Mouse (Mus musculus) forebrain, embryonic 15.5 days (tissue): ENCODE results near the gene Sgta. TPM values are rescaled to one million over a fixed set of nuclear protein-coding genes. Genes with fewer than 3 reads are reported as not detected.
"Not testable (repeated sequence)": the region's sequence is repeated elsewhere in the genome, so short reads cannot be mapped to it uniquely, and the experiment has no call there.

Source experiments
- ATAC-seq: fragments of 200-750 bp; cut with Nextera tagmentation; replicated peaks from 2 replicates; pipeline ENCODE4 v1.8.0; 2017; ENCODE audit warnings: mild to moderate bottlenecking, moderate TSS enrichment, moderate library complexity
- H3K27ac ChIP-seq: fragments of 300-500 bp; sonication (generic); replicated peaks from 2 replicates; pipeline ENCODE4 v1.5.1; 2015; ENCODE audit warnings: mild to moderate bottlenecking, inconsistent platforms
- H3K27me3 ChIP-seq: fragments of 300-500 bp; sonication (generic); 2 replicates; pipeline ENCODE4 v1.6.1; 2015; ENCODE audit warnings: inconsistent platforms
- H3K36me3 ChIP-seq: fragments of 300-500 bp; sonication (generic); 2 replicates; pipeline ENCODE4 v1.6.1; 2015; ENCODE audit warnings: mild to moderate bottlenecking, inconsistent platforms
- H3K4me1 ChIP-seq: fragments of 300-500 bp; sonication (generic); 2 replicates; pipeline ENCODE4 v1.6.1; 2015; ENCODE audit warnings: inconsistent platforms
- H3K4me2 ChIP-seq: fragments of 300-500 bp; sonication (generic); replicated peaks from 2 replicates; pipeline ENCODE4 v1.6.1; 2015; ENCODE audit warnings: mild to moderate bottlenecking, inconsistent platforms
- H3K4me3 ChIP-seq: fragments of 300-500 bp; sonication (generic); 2 replicates; pipeline ENCODE4 v1.5.1; 2015; ENCODE audit warnings: mild to moderate bottlenecking, inconsistent platforms
- H3K9ac ChIP-seq: fragments of 300-500 bp; sonication (generic); replicated peaks from 2 replicates; pipeline ENCODE4 v1.6.1; 2015; ENCODE audit warnings: mild to moderate bottlenecking, inconsistent platforms
- H3K9me3 ChIP-seq: fragments of 300-500 bp; sonication (generic); 2 replicates; pipeline ENCODE4 v1.6.1; 2016; ENCODE audit warnings: inconsistent platforms
- WGBS: fragments of 180-500 bp; shearing (Covaris S2); methylation state at CpG from one replicate; pipeline ENCODE4 v1.1.7; 2015; ENCODE audit warnings: mixed read lengths; 5-methylcytosine and 5-hydroxymethylcytosine counted together
- polyA plus RNA-seq: library from polyadenylated mRNA; unstranded; fragments of >200 nt; fragmentation: Nextera tagmentation; extraction: Ambion mirVana; gene quantifications from 2 replicates; pipeline ENCODE4 v1.2.1, GENCODE M21; 2015

Sgta gene
- polyA plus RNA-seq, 1 experiment from 2014 or later: 316 TPM

DNA sequence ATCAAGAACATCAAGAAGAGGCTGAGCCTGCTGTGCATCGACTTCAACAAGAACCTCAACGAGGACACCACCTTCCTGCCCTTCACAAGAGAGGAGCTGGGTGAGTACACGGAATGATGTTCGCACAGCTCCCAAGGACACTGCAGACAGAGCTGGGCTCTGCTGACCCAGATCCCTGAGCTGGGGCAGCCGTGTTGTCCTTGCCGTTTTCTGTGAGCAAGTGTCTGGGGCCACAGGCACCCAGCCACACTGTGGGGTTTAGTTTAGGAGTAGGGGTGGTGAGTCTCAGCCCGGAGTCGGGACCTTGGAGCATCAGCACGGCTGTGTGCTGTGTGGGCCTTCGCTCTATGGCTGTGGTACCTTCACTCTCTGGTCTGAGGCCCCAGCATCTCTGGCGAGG, 17.9 kb upstream of the Sgta start:
- ATAC-seq: no peak
- H3K4me1 ChIP-seq: no peaks in the 10 kb centered on the region
- H3K4me2 ChIP-seq: no peak overlapping the region
- no peak overlapping the region for H3K9ac ChIP-seq
- no peak overlapping the region for H3K27ac ChIP-seq
- peaks cover 82% of the 10 kb centered on the region for H3K36me3 ChIP-seq
- H3K27me3 ChIP-seq: no peaks in the 10 kb centered on the region
- no peaks in the 10 kb centered on the region for H3K9me3 ChIP-seq
- 90% methylated on average over 11 of the region's 11 CpGs for WGBS
- no peak overlapping the region for H3K4me3 ChIP-seq

DNA sequence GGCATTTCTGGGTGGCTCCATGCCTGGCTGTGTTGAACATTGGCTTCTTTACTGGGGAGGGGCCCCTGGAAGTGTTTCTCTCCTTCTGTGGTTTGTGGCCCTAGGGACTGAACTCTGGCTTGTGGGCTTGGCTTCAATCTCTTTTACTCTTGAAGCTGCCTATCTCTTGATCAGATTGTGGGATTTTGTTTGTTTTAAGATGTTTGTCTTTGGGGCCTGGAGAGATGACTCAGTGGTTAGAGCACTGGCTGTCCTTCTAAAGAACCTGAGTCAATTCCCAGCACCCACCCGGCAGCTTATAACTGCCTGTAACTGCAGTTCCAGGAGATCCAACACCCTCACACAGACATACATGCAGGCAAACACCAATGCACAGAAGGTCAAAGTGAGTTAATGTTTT, 16.4 kb upstream of the Sgta start:
- no peak overlapping the region for H3K27ac ChIP-seq
- H3K36me3 ChIP-seq: peaks cover 75% of the 10 kb centered on the region
- no peak overlapping the region for H3K4me2 ChIP-seq
- H3K4me3 ChIP-seq: no peak overlapping the region
- no peak for ATAC-seq
- no peak overlapping the region for H3K9ac ChIP-seq
- no peaks in the 10 kb centered on the region for H3K27me3 ChIP-seq
- no peaks in the 10 kb centered on the region for H3K9me3 ChIP-seq
- 96% methylated on average over 1 of the region's 1 CpGs for WGBS
- peaks cover 6% of the 10 kb centered on the region for H3K4me1 ChIP-seq

DNA sequence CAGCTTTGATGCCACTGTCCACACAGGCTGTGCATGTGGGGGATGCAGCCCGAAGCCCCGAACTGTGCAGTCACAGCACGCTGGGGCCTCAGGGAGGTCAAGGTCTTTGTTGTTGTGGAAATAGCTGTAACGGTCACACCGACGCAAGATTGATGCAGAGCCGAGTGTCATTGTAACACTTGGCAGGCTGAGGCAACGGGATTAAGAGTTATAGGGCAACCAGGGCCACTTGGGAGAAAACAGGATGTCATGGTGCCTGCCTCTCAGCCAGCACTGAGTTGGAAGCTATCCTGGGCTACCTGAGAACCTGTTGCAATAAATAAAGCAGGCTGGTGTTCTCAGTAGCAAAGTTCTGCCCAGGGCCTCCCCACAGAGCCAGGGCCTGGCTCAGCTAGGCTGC, 15.8 kb upstream of the Sgta start:
- no peak for ATAC-seq
- Histone ChIP-seq H3K27me3 (no peaks in the 10 kb centered on the region), H3K4me1 (peaks cover 12% of the 10 kb centered on the region), H3K36me3 (peaks cover 69% of the 10 kb centered on the region), H3K9me3 (no peaks in the 10 kb centered on the region), H3K9ac (no peak overlapping the region), H3K4me3 (no peak overlapping the region), H3K4me2 (no peak overlapping the region), H3K27ac (no peak overlapping the region)
- 77% methylated on average over 8 of the region's 8 CpGs for WGBS

DNA sequence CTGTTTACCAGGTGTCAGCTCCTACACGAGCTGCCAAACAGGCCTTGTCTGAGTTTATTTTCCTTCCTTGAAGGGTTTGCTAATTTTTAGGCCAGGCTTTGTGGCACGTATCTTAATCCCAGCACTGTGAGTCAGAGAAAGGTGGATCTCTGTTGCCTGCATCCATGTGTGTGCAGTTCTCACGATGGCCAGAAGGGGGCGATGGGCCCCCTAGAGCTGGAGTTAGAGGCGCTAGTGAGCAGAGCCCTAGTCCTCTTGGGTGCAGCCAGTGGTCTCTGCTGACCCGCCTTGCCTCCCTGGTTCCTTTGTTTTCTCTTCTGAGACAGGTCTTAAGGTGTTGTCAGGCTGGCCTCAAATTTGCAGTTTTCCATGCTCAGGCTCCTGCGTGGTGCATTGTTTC, 13.5 kb upstream of the Sgta start:
- Histone ChIP-seq H3K27me3 (no peaks in the 10 kb centered on the region), H3K9me3 (no peaks in the 10 kb centered on the region), H3K27ac (no peak overlapping the region), H3K4me3 (no peak overlapping the region), H3K4me2 (no peak overlapping the region), H3K9ac (no peak overlapping the region), H3K4me1 (peaks cover 26% of the 10 kb centered on the region), H3K36me3 (peaks cover 49% of the 10 kb centered on the region)
- ATAC-seq: no peak
- 71% methylated on average over 7 of the region's 7 CpGs for WGBS

DNA sequence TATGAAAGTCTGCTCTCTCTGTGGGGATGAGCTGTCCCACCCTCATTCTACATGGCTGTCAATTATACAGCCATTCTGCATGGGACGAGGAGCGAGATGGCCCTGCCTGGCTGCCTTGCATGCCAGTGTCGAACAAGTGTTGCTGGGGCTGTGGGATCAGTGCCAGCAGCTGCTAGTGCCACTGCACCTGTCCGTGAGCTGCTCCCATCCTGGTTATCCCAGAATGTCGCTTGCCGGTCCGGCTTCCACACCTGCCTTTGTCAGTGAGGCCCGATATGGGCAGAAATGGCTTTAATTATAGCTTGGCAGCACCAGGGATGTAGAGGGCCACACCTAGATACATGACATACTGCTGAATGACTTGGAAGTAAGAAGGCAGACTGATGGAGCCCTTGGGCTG, 12.3 kb upstream of the Sgta start:
- Histone ChIP-seq H3K27ac (no peak overlapping the region), H3K9ac (no peak overlapping the region), H3K36me3 (peaks cover 37% of the 10 kb centered on the region), H3K4me2 (no peak overlapping the region), H3K4me1 (peaks cover 26% of the 10 kb centered on the region), H3K27me3 (no peaks in the 10 kb centered on the region), H3K9me3 (no peaks in the 10 kb centered on the region), H3K4me3 (no peak overlapping the region)
- 91% methylated on average over 8 of the region's 8 CpGs for WGBS
- ATAC-seq: no peak

DNA sequence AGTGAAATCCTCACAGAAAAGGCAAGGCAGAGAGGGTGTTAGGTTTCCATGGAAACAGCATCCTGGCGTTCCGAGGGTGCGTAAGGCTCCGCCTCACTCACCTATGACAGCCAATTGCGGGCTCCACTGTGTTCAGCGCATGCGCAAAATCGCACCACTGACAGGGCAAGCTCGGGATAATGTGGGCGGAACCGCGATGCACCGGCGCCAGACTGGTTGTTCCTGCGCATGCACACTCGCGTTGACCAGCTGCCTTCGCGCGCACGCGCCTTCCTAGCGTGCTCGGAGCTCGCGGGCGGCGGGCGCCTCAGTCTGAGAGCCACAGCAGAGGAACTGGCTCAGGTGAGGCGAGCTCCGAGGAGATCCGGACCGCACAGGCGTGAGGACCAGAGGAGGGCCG, 9.9 kb upstream of the Sgta start, which contains the start of gene Thop1:
TSS of gene Thop1 (plus strand) at position 200 of the 400 bp plus-strand sequence.
- H3K27ac ChIP-seq: peak within 1 kb of the TSS; percentile 76
- H3K4me2 ChIP-seq: peak within 1 kb of the TSS; percentile 59
- H3K9ac ChIP-seq: peak within 1 kb of the TSS; percentile 78
- H3K4me3 ChIP-seq: peak within 1 kb of the TSS; percentile 71
- H3K36me3 ChIP-seq: peaks cover 20% of the 10 kb centered on the region
- peak; percentile 97 for ATAC-seq
- H3K9me3 ChIP-seq: no peaks in the 10 kb centered on the region
- peaks cover 26% of the 10 kb centered on the region for H3K4me1 ChIP-seq
- H3K27me3 ChIP-seq: no peaks in the 10 kb centered on the region
- WGBS: under 1% methylated on average over 35 of the region's 35 CpGs

DNA sequence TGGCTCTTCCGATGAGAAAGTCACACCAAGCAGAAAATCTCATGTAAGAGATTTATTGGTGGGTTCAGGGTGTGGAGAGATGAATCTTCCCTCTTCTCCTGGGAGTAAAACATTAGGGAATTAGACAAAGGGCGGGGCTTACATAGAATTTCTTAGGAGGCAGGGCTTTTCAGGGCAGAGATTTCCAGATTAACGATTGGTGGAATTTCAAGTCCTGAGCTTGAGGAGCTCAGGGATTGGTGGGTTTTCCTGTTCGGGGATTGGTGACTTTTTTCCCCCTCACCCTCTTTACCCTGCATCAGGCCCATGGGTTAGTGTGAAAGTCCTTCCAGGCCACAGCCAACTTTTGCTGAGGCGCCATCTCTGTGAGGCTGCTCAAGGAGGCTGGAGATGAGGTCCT, 8.7 kb upstream of the Sgta start:
- Histone ChIP-seq H3K27ac (no peak overlapping the region), H3K9ac (no peak overlapping the region; the same call in 1 of the 2 replicates), H3K4me2 (no peak overlapping the region)

DNA sequence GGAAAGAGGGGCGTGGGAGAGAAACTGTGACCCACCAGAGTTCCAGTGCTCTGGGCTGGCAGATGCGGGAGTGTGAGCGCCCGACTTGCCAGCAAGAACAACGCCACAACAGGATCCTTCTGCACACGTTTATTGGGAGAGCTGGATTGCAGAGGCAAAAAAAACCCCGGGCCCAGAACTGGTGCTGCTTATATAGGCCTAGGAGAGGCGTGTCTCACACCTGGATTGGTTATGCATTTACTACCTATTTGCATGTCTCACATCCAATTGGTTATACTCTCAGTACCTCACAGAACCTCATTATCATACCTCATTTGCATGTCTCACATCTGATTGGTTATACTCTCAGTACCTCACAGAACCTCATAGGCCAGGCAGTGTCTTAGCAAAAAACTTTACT, 4.5 kb upstream of the Sgta start:
- H3K36me3 ChIP-seq, H3K27me3 ChIP-seq, ATAC-seq, H3K9ac ChIP-seq, H3K4me3 ChIP-seq, H3K4me2 ChIP-seq, H3K9me3 ChIP-seq, H3K27ac ChIP-seq: not testable (repeated sequence)
- peaks cover 13% of the 10 kb centered on the region for H3K4me1 ChIP-seq
- WGBS: 90% methylated on average over 8 of the region's 8 CpGs

More for the DNA sequence above, 8.7 kb upstream of the Sgta start:
- no peak for ATAC-seq
- H3K36me3 ChIP-seq: peaks cover 9% of the 10 kb centered on the region
- no peaks in the 10 kb centered on the region for H3K9me3 ChIP-seq
- H3K4me3 ChIP-seq: no peak overlapping the region
- H3K4me1 ChIP-seq: peaks cover 26% of the 10 kb centered on the region
- H3K27me3 ChIP-seq: no peaks in the 10 kb centered on the region
- WGBS: 73% methylated on average over 5 of the region's 5 CpGs

DNA sequence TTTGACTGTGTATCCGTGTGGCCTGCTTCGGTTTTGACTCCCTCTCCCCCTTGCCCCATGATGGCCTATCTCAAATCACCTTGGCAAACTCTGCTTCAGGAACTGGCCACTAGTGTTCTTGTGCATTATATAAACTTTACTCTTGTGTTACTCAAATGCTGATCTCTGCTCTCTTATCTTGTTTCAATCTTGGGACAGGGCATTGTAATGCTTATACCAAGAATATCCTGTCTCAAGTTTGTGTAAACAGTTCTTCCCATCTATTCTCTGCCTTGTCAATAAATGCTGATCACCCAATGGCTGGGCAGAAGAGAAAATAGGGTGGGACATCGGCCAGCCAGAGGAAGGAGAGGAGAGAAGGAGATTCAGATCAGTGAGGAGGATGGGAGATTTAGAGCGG, 2.7 kb upstream of the Sgta start:
- H3K9me3 ChIP-seq: no peaks in the 10 kb centered on the region
- WGBS: 56% methylated on average over 4 of the region's 4 CpGs
- H3K4me3 ChIP-seq: no peak overlapping the region
- H3K4me1 ChIP-seq: peaks cover 22% of the 10 kb centered on the region
- no peak overlapping the region for H3K4me2 ChIP-seq
- no peak for ATAC-seq
- no peak overlapping the region for H3K9ac ChIP-seq
- no peak overlapping the region for H3K27ac ChIP-seq
- no peaks in the 10 kb centered on the region for H3K36me3 ChIP-seq
- no peaks in the 10 kb centered on the region for H3K27me3 ChIP-seq

DNA sequence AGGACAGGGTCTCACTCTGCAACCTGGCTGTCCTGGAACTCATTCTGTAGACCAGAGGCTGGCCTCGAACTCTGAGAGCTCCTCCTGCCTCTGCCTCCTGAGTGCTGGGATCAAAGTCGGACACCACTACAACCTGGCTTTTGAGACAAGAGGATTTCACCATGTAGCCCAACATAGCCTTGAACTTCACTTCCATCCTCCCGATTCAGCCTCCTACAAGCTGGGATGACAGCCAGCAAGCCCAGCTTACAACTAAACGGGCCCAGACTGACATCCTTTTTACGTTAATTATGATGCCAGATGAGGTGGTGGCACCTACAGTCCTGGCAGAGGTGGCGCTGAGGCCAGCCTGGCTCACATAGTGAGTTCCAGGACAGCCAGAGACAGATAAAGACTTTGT, 1.1 kb downstream of the Sgta start:
- peak overlapping the region; percentile 92 for H3K4me2 ChIP-seq
- no peaks in the 10 kb centered on the region for H3K9me3 ChIP-seq
- H3K36me3 ChIP-seq: no peaks in the 10 kb centered on the region
- H3K4me1 ChIP-seq: peaks cover 37% of the 10 kb centered on the region
- WGBS: 83% methylated on average over 6 of the region's 6 CpGs
- H3K27me3 ChIP-seq: no peaks in the 10 kb centered on the region
- H3K9ac ChIP-seq: 0 out of 2 replicates have a peak overlapping the region, but pooled peaks have one; percentile 84
- H3K4me3 ChIP-seq: peak overlapping the region; percentile 93
- no peak overlapping the region for H3K27ac ChIP-seq
- ATAC-seq: no peak

DNA sequence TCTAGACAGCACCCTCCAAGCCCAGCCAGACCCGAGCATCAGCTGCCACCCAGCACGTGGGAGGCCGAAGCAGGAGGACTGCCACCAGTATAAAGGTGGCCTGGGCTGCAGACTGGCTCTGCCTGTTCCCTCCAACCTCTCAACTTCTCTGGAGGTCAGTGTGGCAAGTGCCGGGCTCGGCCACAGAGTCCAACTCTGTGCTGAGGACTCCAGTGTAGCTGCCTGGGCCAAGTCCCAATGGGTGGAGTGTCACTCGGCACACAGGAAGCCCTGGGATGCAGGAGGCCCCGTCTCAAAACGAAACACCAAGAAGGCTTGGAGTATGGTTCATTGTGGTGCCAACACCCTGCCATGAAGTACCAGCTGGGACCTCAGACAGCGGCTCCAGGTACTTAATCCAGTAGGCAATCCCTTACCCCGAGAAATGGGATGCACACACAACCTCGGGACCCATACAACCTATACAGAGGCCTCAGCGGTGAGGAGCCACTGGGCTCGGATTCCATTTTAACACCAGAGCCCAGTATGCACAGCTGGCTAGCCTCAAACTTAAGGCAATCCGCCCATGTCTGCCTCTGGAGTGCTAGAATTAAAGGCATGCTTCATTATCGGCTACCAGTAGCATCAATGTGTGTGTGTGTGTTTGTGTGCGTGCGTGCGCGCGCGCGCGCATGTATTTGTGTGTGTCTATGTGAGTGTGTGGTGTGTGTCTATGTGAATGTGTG, 2.4 kb downstream of the Sgta start:
- Histone ChIP-seq H3K9ac (no peak overlapping the region), H3K4me1 (peaks cover 37% of the 10 kb centered on the region), H3K4me2 (no peak overlapping the region), H3K27ac (no peak overlapping the region), H3K9me3 (no peaks in the 10 kb centered on the region), H3K36me3 (no peaks in the 10 kb centered on the region), H3K4me3 (no peak overlapping the region), H3K27me3 (no peaks in the 10 kb centered on the region)
- 96% methylated on average over 23 of the region's 23 CpGs for WGBS
- ATAC-seq: no peak

DNA sequence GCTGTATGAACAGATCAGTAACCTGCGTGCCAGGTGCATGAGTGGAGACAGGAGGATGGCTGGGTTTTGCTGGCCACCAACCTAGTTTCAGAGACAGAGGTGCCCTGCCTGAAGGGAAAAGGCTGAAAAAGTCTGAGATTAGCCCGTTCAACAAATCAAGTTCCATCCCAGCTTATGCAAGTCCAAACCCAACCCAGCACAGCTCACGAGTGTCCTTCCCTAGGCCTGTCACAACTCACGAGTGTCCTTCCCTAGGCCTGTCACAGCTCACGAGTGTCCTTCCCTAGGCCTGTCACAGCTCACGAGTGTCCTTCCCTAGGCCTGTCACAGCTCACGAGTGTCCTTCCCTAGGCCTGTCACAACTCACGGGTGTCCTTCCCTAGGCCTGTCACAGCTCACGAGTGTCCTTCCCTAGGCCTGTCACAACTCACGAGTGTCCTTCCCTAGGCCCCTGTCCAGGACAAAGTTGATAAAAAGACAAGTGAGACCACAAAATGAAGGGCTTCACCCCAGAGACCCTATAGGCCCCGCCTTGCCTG, 4.1 kb downstream of the Sgta start:
- H3K27ac ChIP-seq, H3K4me3 ChIP-seq, H3K4me2 ChIP-seq, H3K9ac ChIP-seq, ATAC-seq, H3K9me3 ChIP-seq, H3K27me3 ChIP-seq: not testable (repeated sequence)
- 90% methylated on average over 11 of the region's 11 CpGs for WGBS
- peaks cover 12% of the 10 kb centered on the region for H3K36me3 ChIP-seq
- H3K4me1 ChIP-seq: peaks cover 37% of the 10 kb centered on the region

DNA sequence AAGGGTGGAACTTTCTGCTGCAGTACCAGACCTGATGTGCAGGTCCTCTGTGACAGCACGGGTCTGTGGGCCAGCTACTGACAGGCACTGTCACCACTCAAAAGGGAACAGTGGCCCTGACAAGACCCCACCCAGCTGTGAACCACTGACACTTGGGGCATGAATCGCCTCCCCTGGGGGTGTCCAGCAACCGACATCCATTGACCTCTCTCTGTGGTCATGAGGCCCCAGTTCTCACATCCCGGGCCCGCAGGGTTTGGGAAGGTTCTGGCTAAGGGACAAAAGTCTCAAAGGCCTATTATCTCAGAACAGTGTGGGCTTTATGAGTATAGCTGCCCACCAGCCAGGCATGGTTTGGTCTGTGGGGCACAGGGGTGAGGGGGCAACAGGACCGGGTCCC, 4.8 kb downstream of the Sgta start:
- Histone ChIP-seq H3K27ac (no peak overlapping the region), H3K9ac (no peak overlapping the region), H3K36me3 (peaks cover 19% of the 10 kb centered on the region), H3K9me3 (no peaks in the 10 kb centered on the region), H3K4me2 (no peak overlapping the region), H3K27me3 (no peaks in the 10 kb centered on the region), H3K4me1 (peaks cover 33% of the 10 kb centered on the region), H3K4me3 (no peak overlapping the region)
- WGBS: 88% methylated on average over 6 of the region's 6 CpGs
- ATAC-seq: no peak
